Mouse (Mus musculus) MN1 (cell line): ENCODE measurements around the gene Barx2.
"Not testable (repeated sequence)": the region's sequence is repeated elsewhere in the genome, so short reads cannot be mapped to it uniquely, and the experiment has no call there.

ENCODE experiments used
- DNase-seq: peaks from one replicate; pipeline ENCODE4 v3.0.0-alpha.2; 2016; ENCODE audit warnings: low spot score

Barx2 gene

GRCm38 (mm10) chr9:31912921-31913738 lies at the start of gene Barx2:
Gene Barx2, minus strand, starts transcription at chr9:31913462.
- DNase-seq, result no peak

- no peak for DNase-seq
Observed at GRCm38 (mm10) chr9:31962265-31962664, 49.0 kb upstream of the Barx2 start.

- no peak for DNase-seq
Observed at GRCm38 (mm10) chr9:31960488-31960887, 47.2 kb upstream of the Barx2 start.

DNA sequence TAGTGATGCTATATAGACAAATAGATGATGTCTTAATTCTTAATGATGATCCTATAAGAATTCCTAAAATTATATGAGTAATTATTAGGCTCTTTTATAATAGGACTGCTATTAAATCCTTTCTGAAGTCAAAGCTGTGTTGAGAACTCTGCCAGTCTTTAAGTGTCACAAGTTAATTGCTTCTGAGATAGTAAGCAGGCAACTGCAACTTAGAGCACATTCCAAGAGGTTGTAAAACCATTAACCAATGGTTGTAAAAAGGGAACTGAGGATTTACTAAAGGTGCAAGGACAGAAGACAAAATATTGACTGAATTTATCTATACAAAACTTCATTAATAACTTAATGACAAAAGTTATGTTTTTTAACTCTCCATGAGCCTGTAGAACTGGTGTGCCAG lies 44.9 kb upstream of the Barx2 start:
- no peak for DNase-seq

- no peak for DNase-seq
Observed at GRCm38 (mm10) chr9:31950506-31950905, 37.2 kb upstream of the Barx2 start.

GRCm38 (mm10) chr9:31949031-31949430 lies 35.8 kb upstream of the Barx2 start:
- DNase-seq, result no peak

- DNase-seq, result no peak
Observed at GRCm38 (mm10) chr9:31947051-31947450, 33.8 kb upstream of the Barx2 start.

GRCm38 (mm10) chr9:31942334-31942733 lies 29.1 kb upstream of the Barx2 start:
- no peak for DNase-seq

DNA sequence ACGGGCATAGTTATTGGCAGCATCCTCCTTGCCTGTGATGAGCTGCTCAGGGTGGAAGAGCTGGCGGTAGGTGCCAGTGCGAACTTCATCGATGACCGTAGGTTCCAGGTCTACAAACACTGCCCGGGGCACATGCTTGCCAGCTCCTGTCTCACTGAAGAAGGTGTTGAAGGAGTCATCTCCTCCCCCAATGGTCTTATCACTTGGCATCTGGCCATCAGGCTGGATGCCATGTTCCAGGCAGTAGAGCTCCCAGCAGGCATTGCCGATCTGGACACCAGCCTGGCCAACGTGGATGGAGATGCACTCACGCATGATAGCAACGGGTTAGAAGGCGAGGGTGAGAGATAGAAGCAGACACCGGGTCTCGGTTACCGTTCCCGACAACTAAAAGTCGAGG lies 23.2 kb upstream of the Barx2 start:
- DNase-seq, result not testable (repeated sequence)

- no peak for DNase-seq
Observed at GRCm38 (mm10) chr9:31931691-31932090, 18.4 kb upstream of the Barx2 start.

GRCm38 (mm10) chr9:31931255-31931654 lies 18.0 kb upstream of the Barx2 start:
- DNase-seq, result no peak

DNA sequence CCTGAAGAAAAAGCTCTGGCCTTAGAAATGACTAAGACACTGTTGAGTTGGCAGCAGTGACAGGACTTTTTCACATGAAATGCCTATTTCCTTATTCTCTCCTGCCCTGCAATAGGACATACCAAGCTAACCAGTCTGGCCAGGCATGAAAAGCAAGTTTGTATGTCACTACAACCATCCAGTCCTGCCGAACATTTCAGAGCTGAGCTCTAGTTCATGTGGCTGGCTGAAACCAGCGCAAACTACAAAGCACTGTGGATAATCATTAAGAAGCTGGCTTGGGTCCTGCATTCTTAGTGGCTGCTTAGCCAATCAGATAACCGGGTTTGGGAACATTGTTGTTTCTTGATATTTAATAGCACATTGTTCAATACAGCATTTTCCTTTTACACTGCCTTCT lies 13.5 kb upstream of the Barx2 start:
- DNase-seq, result no peak

DNA sequence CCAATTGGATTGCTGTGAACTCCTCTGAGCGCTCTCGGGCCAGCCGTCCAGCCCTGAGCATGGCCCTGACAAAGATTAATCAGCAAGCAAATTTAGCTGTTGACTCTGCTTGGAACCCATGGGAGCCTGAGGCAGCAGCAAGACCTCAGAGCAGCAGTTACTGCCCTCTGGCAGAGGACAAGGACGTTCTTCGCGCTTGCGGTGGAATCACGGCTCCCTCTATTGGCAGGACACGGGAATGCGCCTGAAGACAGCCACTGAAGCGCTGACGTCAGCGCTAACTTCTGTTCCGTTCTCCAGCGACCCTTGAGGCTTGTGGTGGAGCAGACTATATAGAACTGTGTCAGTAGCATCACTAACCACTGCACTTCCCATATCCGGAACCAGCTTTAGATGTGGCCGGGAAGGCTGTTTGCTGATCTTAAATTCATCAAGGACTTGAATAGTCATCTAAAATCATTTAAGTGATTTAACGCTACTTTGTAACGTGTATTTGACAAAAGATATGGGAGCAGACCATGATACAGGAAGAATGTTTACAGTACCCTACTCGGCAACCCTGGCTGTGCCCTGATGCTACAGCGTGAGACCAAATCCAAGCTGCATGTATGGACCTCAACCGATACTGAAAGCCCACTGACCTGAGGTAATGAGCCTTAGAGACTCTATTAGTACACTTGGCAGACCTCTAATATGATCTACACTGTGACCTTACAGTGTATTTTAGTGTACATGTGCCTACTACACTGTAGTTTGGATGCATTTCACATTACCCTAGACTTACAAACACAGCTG lies 12.8 kb upstream of the Barx2 start:
- peak; percentile 18 for DNase-seq

- DNase-seq, result no peak
Observed at GRCm38 (mm10) chr9:31923529-31923928, 10.3 kb upstream of the Barx2 start.

DNA sequence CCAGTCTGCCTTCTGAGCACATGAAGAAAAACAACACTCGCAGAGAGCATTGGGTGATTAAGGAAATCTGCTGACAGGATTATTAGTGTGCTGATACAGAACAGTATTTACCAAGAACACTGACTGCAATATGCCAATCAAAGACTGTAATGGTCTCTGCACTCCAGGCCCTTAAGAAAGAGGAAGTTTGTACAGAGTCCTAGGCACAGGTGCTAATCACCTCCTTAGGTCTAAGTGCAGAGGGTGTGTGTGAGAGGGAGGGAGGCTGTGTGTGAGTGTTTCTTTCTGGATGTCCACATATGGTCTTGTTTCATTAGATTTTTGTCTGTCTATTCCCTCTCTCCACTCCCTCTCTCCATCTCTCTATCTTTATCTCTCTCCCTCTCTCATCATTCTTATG lies 6.5 kb upstream of the Barx2 start:
- no peak for DNase-seq

DNA sequence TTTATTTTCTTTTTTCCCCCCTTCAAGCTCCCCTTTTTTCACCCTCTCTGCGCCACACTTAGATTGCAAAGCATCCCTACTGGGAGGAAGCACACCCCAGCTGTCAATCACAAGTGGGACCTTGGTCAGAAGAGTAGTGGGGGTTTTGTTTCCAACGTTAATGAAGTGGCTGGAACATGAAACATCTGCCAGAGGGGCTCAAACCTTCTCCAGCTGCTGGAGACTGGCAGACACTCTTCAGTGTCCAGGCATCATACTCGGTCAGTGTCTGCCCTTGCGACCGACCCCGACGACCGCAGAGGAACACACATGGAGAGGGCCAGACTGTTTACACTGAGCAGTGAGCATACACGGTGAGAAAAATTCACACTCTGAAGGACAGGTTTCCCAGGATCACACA lies 3.2 kb upstream of the Barx2 start:
- no peak for DNase-seq

- DNase-seq, result no peak
Observed at GRCm38 (mm10) chr9:31914871-31915270, 1.6 kb upstream of the Barx2 start.

GRCm38 (mm10) chr9:31913739-31914591 lies 703 bp upstream of the Barx2 start:
- no peak for DNase-seq

GRCm38 (mm10) chr9:31912553-31912920 lies 725 bp downstream of the Barx2 start:
- no peak for DNase-seq

DNA sequence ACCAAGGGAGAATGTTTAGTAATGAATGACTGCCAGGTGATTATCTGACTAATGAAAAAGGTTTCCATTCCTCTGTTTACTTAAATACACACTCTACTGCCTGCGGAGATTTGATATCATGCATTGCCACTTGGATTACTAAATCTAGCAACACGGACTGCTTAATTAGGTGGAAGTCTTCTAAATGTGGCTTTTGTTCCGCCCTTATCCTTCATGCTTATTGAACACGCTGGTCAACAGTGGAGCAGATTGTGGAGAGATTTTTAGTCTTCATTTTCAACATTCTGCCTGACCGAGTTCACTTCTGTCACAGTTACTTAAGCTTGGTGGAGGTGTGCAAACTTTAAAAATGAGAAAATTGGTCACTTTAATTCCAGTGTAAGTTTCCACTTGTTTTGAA lies 3.0 kb downstream of the Barx2 start:
- no peak for DNase-seq

DNA sequence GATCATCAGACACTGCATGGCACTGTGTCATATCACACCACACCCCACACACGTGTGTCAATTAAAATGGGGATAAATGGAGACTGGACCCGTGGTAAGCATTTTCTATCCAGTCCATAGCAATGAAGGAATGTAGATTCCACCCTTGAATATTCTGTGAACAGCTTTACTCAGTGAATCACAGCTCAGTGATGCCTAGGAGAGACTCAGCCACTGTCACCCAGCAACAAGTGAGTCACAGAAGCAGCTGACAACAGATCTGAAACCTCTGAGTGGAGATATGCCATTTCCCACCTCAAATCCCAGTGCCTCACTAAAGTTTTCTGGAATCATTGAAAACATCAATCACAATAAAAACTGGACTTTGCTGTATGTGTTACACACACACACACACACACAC lies 11.5 kb downstream of the Barx2 start:
- DNase-seq, result no peak

DNA sequence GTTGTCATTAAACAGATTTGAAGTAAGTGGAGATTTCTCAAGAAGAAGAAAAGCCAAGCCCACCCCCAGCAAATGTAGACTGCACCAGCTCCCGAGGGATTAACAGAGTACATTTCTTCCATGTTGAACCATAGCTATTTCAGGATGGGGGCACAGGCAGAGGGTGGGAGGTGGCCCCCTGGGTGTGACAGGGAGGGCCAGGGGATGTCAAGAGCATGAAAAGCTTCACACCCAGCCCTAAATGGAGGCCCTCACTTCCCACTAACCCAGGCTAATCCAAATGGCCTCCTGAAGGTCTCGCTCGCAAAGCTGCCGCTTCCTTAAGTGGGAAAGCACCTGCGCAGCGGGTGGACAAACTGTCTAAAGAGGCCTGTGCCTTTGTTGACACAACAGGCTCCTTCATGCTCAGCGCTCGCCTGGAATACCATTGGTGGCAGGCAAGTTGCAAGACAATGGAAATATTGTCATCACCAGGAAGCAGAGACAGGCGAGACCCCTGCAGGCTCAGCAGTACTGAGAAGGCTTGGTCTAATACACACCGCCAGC lies 18.4 kb downstream of the Barx2 start:
- DNase-seq, result no peak
